Mouse (Mus musculus): ENCODE data around the gene Ankar.

Ankar gene

DNA sequence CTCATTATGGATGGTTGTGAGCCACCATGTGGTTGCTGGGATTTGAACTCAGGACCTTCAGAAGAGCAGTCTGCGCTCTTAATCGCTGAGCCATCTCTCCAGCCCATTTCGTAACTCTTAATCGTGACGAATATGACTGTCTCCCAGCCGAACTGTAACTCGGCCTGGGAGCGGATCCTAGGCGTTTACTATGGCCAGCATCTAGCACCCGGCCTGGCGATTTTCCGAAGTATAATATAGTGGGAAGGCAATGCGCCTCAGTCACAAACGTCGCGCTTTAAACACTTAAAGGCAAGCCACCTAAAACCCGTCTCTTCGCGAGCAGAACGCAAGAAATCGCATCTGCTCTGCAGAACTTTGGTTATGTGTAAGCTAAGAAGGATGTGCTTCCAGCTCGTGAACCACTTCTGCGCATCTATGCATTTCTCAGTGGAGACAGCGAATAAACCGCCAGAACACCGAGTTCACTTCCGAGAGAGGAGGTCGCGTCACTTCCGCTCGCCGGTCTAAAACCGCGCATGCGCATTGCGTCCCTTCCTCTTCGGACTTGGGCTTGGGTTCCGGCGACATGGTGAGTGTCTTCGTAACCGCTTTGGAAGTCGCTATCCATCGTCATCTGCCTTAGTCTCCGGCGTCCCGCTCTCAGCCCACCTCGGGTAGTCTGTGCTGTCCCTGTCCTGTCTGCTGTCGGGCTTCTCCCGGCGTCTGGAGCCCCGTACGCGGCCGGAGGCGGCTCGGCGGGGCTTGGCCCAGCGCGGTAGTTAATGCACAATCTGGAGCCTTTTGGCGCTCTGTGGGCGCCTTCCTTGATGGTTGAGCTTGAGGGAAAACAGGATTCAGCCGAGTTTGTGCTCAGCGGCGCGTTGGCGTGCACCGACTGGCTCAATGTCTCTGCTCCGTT lies 10.6 kb upstream of the Ankar start, which contains the start of gene Rpl37a:
TSS of gene Rpl37a (plus strand) at position 538 of the 901 bp plus-strand sequence.
- DNase-seq, result peak; percentile 95

GRCm38 (mm10) chr1:72707525-72707924 lies 7.1 kb upstream of the Ankar start:
- no peak for DNase-seq

DNA sequence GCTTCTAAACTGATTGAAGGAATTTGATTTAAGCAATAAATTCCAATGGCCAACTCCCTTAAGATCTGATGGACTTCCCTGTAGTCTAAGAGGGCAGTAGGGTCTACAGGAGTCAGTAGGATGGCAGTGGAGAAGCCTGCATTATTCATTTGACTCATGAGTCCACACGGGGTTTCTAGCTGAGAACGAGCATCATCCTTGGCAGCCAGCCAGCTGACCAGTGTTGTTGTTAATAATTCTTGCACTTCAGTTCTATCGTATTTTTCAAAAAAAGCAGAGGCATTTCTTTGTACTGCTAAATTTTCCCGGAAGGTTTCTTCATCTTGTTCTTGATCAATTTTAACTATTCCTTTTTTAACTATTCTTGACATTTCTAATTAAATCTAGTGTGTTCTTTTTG lies 1.7 kb downstream of the Ankar start:
- DNase-seq, result no peak

DNA sequence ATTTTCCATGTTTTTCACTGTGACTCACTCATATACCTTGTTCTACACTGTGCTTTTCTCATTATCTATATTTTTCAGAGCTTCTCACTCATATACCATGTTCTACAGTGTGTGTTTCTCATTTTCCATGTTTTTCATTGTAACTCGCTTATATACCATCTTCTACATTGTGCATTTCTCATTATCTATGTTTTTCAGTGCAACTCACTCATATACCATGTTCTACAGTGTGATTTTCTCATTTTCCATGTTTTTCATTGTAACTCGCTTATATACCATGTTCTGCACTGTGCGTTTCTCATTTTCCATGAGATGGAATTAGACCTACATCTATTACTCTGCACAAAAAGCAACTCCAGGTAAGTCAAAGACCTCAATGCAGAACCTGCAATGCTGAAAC lies 4.1 kb downstream of the Ankar start:
- DNase-seq, result no peak

- no peak for DNase-seq
Observed at GRCm38 (mm10) chr1:72673070-72673469, 27.3 kb downstream of the Ankar start.

- peak; percentile 50 for DNase-seq
Observed at GRCm38 (mm10) chr1:72640658-72641410, 59.5 kb downstream of the Ankar start.

- DNase-seq, result no peak
Observed at GRCm38 (mm10) chr1:72635221-72635620, 65.2 kb downstream of the Ankar start.

DNA sequence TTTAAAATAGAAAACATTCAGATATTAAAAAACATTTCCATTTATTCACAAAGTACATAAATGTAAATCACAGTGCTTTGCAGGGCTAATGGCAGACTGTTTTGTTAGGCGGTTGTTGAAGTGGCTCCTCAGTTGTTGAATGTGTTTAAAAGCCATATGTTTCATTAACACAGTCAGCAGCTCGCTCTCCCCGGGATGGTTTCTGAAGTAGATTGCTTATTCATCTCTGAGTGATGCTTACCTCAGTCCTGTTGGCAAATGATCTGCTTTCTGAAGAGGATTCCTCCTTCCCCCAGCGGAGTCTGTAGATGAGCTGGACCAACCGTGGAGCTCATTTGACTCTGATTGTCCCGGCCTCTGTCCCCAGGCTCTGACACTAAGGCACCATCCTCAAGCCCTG lies 88.2 kb downstream of the Ankar start:
- DNase-seq, result no peak

GRCm38 (mm10) chr1:72609887-72610877 lies 90.2 kb downstream of the Ankar start:
- DNase-seq, result no peak

GRCm38 (mm10) chr1:72609129-72609528 lies 91.2 kb downstream of the Ankar start:
- no peak for DNase-seq

- DNase-seq, result no peak
Observed at GRCm38 (mm10) chr1:72606186-72606673, 94.1 kb downstream of the Ankar start.

DNA sequence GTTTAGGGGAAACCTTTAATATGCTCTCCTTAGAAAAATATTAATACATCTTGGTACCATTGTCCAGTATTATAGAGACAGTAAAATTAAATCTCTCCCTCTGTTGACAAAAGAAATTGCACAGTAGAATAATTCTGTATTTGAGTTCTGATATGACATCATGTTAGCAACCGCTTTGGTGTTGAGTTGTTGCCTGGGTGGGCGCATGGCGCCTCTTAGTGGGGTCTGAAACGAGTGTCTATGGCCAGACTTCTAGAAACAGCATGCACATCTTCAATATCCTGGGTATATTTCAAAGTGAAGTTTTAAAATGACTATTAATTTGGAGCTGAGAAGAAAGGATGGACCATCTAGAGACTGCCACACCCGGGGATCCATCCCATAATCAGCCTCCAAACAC lies 97.6 kb downstream of the Ankar start:
- DNase-seq, result no peak

DNA sequence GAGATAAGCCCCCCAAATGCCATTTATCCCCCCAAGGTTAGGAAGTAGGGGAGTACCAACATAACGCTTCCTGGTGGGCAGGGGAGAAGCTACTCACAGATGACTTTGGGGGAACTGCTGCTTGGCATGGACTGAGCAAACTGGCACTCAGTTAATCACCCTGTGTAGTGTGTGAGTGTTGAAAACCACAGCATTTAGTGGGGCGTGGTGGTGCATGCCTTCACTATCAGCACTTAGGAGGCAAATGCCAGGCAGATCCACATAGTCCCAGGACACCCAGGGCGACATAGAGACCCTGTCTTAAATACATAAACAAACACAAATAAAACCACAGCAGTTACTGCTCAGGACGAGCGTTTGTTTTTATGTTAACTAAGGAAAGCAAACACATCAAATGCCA lies 98.2 kb downstream of the Ankar start:
- DNase-seq, result no peak

GRCm38 (mm10) chr1:72601233-72601632 lies 99.1 kb downstream of the Ankar start:
- no peak for DNase-seq

- no peak for DNase-seq
Observed at GRCm38 (mm10) chr1:72600778-72601177, 99.6 kb downstream of the Ankar start.

- no peak for DNase-seq
Observed at GRCm38 (mm10) chr1:72599146-72600101, 101.0 kb downstream of the Ankar start.

DNA sequence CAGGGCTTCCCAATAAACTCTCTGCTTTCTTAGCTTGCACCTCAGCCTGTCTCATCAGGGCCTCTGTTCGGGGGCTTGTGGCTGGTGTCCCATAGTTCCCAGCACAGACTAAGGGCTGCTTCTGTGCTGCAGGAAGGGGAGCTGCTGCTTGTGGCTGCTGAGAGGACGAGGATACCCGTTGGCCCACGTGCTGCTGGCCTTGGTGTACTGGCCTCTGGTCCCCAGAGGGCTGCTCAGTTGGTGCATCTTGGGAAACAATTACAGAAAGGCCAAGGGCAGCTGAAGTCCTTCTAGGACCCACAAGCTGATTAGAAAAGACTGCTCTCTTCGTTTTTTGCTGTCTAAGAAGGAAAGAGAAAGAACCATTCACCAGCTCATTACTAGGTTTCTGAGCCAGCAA lies 104.1 kb downstream of the Ankar start:
- no peak for DNase-seq

- DNase-seq, result no peak
Observed at GRCm38 (mm10) chr1:72595686-72596085, 104.7 kb downstream of the Ankar start.

GRCm38 (mm10) chr1:72593340-72593951 lies 106.9 kb downstream of the Ankar start:
- DNase-seq, result no peak

Measured in thymus, postnatal 4 days (tissue).